Mouse (Mus musculus): Measurements from ENCODE around the gene Etl4. TPM values are rescaled to one million over a fixed set of nuclear protein-coding genes. Genes with fewer than 3 reads are reported as not detected.

Etl4 gene
- polyA plus RNA-seq, 1 experiment from 2014 or later: 76.7 TPM

- Histone ChIP-seq H3K4me1 (ENCODE audit: control insufficient read depth, insufficient read depth, low read length) (0 out of 2 replicates have a peak, but pooled peaks cover 3% of the 10 kb centered on the region), H3K4me3 (ENCODE audit: low read depth, low read length) (no peak overlapping the region), H3K4me2 (replicated peaks; ENCODE audit: low read depth, low read length) (no peak overlapping the region), H3K27ac (ENCODE audit: low read length) (no peak overlapping the region), H3K9me3 (ENCODE audit: control insufficient read depth, low read depth, low read length) (no peaks in the 10 kb centered on the region), H3K36me3 (ENCODE audit: control insufficient read depth, insufficient read depth, low read length) (no peaks in the 10 kb centered on the region), H3K9ac (replicated peaks; ENCODE audit: low read depth, low read length) (no peak overlapping the region), H3K27me3 (ENCODE audit: control insufficient read depth, insufficient read depth, low read length) (no peaks in the 10 kb centered on the region)
- ATAC-seq (ENCODE audit: insufficient number of reproducible peaks, insufficient read depth, low FRiP score, low read depth): no peak
- WGBS: 89% methylated on average over 9 of the region's 9 CpGs
Observed at GRCm38 (mm10) chr2:20560581-20560980, 651.0 kb downstream of the Etl4 start.

- Histone ChIP-seq H3K4me2 (replicated peaks; ENCODE audit: low read depth, low read length) (no peak overlapping the region), H3K9ac (replicated peaks; ENCODE audit: low read depth, low read length) (no peak overlapping the region), H3K36me3 (ENCODE audit: control insufficient read depth, insufficient read depth, low read length) (no peaks in the 10 kb centered on the region), H3K9me3 (ENCODE audit: control insufficient read depth, low read depth, low read length) (no peaks in the 10 kb centered on the region), H3K4me3 (ENCODE audit: low read depth, low read length) (no peak overlapping the region), H3K27me3 (ENCODE audit: control insufficient read depth, insufficient read depth, low read length) (no peaks in the 10 kb centered on the region), H3K27ac (ENCODE audit: low read length) (no peak overlapping the region), H3K4me1 (ENCODE audit: control insufficient read depth, insufficient read depth, low read length) (no peaks in the 10 kb centered on the region)
- WGBS: 29% methylated on average over 6 of the region's 6 CpGs
- ATAC-seq (ENCODE audit: insufficient number of reproducible peaks, insufficient read depth, low FRiP score, low read depth): no peak
Observed at GRCm38 (mm10) chr2:20563036-20563435, 653.5 kb downstream of the Etl4 start.

- Histone ChIP-seq H3K9me3 (ENCODE audit: control insufficient read depth, low read depth, low read length) (no peaks in the 10 kb centered on the region), H3K4me3 (ENCODE audit: low read depth, low read length) (no peak overlapping the region), H3K27ac (ENCODE audit: low read length) (no peak overlapping the region), H3K4me2 (replicated peaks; ENCODE audit: low read depth, low read length) (no peak overlapping the region), H3K27me3 (ENCODE audit: control insufficient read depth, insufficient read depth, low read length) (no peaks in the 10 kb centered on the region), H3K36me3 (ENCODE audit: control insufficient read depth, insufficient read depth, low read length) (no peaks in the 10 kb centered on the region), H3K4me1 (ENCODE audit: control insufficient read depth, insufficient read depth, low read length) (no peaks in the 10 kb centered on the region), H3K9ac (replicated peaks; ENCODE audit: low read depth, low read length) (no peak overlapping the region)
- ATAC-seq (ENCODE audit: insufficient number of reproducible peaks, insufficient read depth, low FRiP score, low read depth): no peak
- WGBS: 97% methylated on average over 1 of the region's 1 CpGs
Observed at GRCm38 (mm10) chr2:20568456-20568855, 658.9 kb downstream of the Etl4 start.

- WGBS: 81% methylated on average over 1 of the region's 1 CpGs
- no peak overlapping the region for H3K27ac ChIP-seq (ENCODE audit: low read length)
- H3K27me3 ChIP-seq (ENCODE audit: control insufficient read depth, insufficient read depth, low read length): no peaks in the 10 kb centered on the region
- no peak overlapping the region for H3K4me3 ChIP-seq (ENCODE audit: low read depth, low read length)
- no peaks in the 10 kb centered on the region for H3K4me1 ChIP-seq (ENCODE audit: control insufficient read depth, insufficient read depth, low read length)
- H3K4me2 ChIP-seq (replicated peaks; ENCODE audit: low read depth, low read length): no peak overlapping the region
- H3K9me3 ChIP-seq (ENCODE audit: control insufficient read depth, low read depth, low read length): no peaks in the 10 kb centered on the region
- no peak for ATAC-seq (ENCODE audit: insufficient number of reproducible peaks, insufficient read depth, low FRiP score, low read depth)
- no peaks in the 10 kb centered on the region for H3K36me3 ChIP-seq (ENCODE audit: control insufficient read depth, insufficient read depth, low read length)
- no peak overlapping the region for H3K9ac ChIP-seq (replicated peaks; ENCODE audit: low read depth, low read length)
Observed at GRCm38 (mm10) chr2:20571940-20572339, 662.4 kb downstream of the Etl4 start.

GRCm38 (mm10) chr2:20580331-20580730 lies 670.8 kb downstream of the Etl4 start:
- Histone ChIP-seq H3K4me1 (ENCODE audit: control insufficient read depth, insufficient read depth, low read length) (no peaks in the 10 kb centered on the region), H3K4me2 (replicated peaks; ENCODE audit: low read depth, low read length) (no peak overlapping the region), H3K9me3 (ENCODE audit: control insufficient read depth, low read depth, low read length) (no peaks in the 10 kb centered on the region), H3K27me3 (ENCODE audit: control insufficient read depth, insufficient read depth, low read length) (no peaks in the 10 kb centered on the region), H3K36me3 (ENCODE audit: control insufficient read depth, insufficient read depth, low read length) (no peaks in the 10 kb centered on the region), H3K9ac (replicated peaks; ENCODE audit: low read depth, low read length) (no peak overlapping the region), H3K4me3 (ENCODE audit: low read depth, low read length) (no peak overlapping the region), H3K27ac (ENCODE audit: low read length) (no peak overlapping the region)
- WGBS: 76% methylated on average over 3 of the region's 3 CpGs
- no peak for ATAC-seq (ENCODE audit: insufficient number of reproducible peaks, insufficient read depth, low FRiP score, low read depth)

- Histone ChIP-seq H3K9ac (replicated peaks; ENCODE audit: low read depth, low read length) (no peak overlapping the region), H3K36me3 (ENCODE audit: control insufficient read depth, insufficient read depth, low read length) (no peaks in the 10 kb centered on the region), H3K4me2 (replicated peaks; ENCODE audit: low read depth, low read length) (no peak overlapping the region), H3K27ac (ENCODE audit: low read length) (no peak overlapping the region), H3K27me3 (ENCODE audit: control insufficient read depth, insufficient read depth, low read length) (no peaks in the 10 kb centered on the region), H3K9me3 (ENCODE audit: control insufficient read depth, low read depth, low read length) (no peaks in the 10 kb centered on the region; the same call in 1 of the 2 replicates), H3K4me3 (ENCODE audit: low read depth, low read length) (no peak overlapping the region), H3K4me1 (ENCODE audit: control insufficient read depth, insufficient read depth, low read length) (no peaks in the 10 kb centered on the region)
- no peak for ATAC-seq (ENCODE audit: insufficient number of reproducible peaks, insufficient read depth, low FRiP score, low read depth)
Observed at GRCm38 (mm10) chr2:20583032-20583431, 673.5 kb downstream of the Etl4 start.

- no peaks in the 10 kb centered on the region; the same call in 1 of the 2 replicates for H3K9me3 ChIP-seq (ENCODE audit: control insufficient read depth, low read depth, low read length)
- H3K9ac ChIP-seq (replicated peaks; ENCODE audit: low read depth, low read length): no peak overlapping the region
- H3K4me2 ChIP-seq (replicated peaks; ENCODE audit: low read depth, low read length): no peak overlapping the region
- no peak for ATAC-seq (ENCODE audit: insufficient number of reproducible peaks, insufficient read depth, low FRiP score, low read depth)
- H3K4me3 ChIP-seq (ENCODE audit: low read depth, low read length): no peak overlapping the region
- no peaks in the 10 kb centered on the region for H3K36me3 ChIP-seq (ENCODE audit: control insufficient read depth, insufficient read depth, low read length)
- H3K27me3 ChIP-seq (ENCODE audit: control insufficient read depth, insufficient read depth, low read length): no peaks in the 10 kb centered on the region
- H3K27ac ChIP-seq (ENCODE audit: low read length): no peak overlapping the region
- H3K4me1 ChIP-seq (ENCODE audit: control insufficient read depth, insufficient read depth, low read length): no peaks in the 10 kb centered on the region
- WGBS: 95% methylated on average over 6 of the region's 6 CpGs
Observed at GRCm38 (mm10) chr2:20583562-20584153, 674.1 kb downstream of the Etl4 start.

- no peak overlapping the region for H3K4me3 ChIP-seq (ENCODE audit: low read depth, low read length)
- ATAC-seq (ENCODE audit: insufficient number of reproducible peaks, insufficient read depth, low FRiP score, low read depth): no peak
- no peak overlapping the region for H3K9ac ChIP-seq (replicated peaks; ENCODE audit: low read depth, low read length)
- H3K4me1 ChIP-seq (ENCODE audit: control insufficient read depth, insufficient read depth, low read length): no peaks in the 10 kb centered on the region
- no peak overlapping the region for H3K4me2 ChIP-seq (replicated peaks; ENCODE audit: low read depth, low read length)
- H3K27me3 ChIP-seq (ENCODE audit: control insufficient read depth, insufficient read depth, low read length): no peaks in the 10 kb centered on the region
- H3K27ac ChIP-seq (ENCODE audit: low read length): no peak overlapping the region
- no peaks in the 10 kb centered on the region; the same call in 1 of the 2 replicates for H3K9me3 ChIP-seq (ENCODE audit: control insufficient read depth, low read depth, low read length)
- H3K36me3 ChIP-seq (ENCODE audit: control insufficient read depth, insufficient read depth, low read length): no peaks in the 10 kb centered on the region
- 88% methylated on average over 2 of the region's 2 CpGs for WGBS
Observed at GRCm38 (mm10) chr2:20587913-20588312, 678.3 kb downstream of the Etl4 start.

- H3K9ac ChIP-seq (replicated peaks; ENCODE audit: low read depth, low read length): no peak overlapping the region
- H3K4me1 ChIP-seq (ENCODE audit: control insufficient read depth, insufficient read depth, low read length): no peaks in the 10 kb centered on the region
- H3K4me3 ChIP-seq (ENCODE audit: low read depth, low read length): no peak overlapping the region
- H3K27me3 ChIP-seq (ENCODE audit: control insufficient read depth, insufficient read depth, low read length): no peaks in the 10 kb centered on the region
- no peaks in the 10 kb centered on the region; the same call in 1 of the 2 replicates for H3K9me3 ChIP-seq (ENCODE audit: control insufficient read depth, low read depth, low read length)
- no peaks in the 10 kb centered on the region for H3K36me3 ChIP-seq (ENCODE audit: control insufficient read depth, insufficient read depth, low read length)
- ATAC-seq (ENCODE audit: insufficient number of reproducible peaks, insufficient read depth, low FRiP score, low read depth): no peak
- no peak overlapping the region for H3K4me2 ChIP-seq (replicated peaks; ENCODE audit: low read depth, low read length)
- H3K27ac ChIP-seq (ENCODE audit: low read length): no peak overlapping the region
Observed at GRCm38 (mm10) chr2:20588631-20589030, 679.1 kb downstream of the Etl4 start.

All from stomach, embryonic 14.5 days (tissue).